Comparison of ENCODE assay signal across 17 mouse cellular contexts in genomic region chr2:22775681-22776080, GRCm38 (mm10). TPM values are rescaled to one million over a fixed set of nuclear protein-coding genes. Genes with fewer than 3 reads are reported as not detected.
A peak's percentile ranks its signal among the peaks of the same experiment; 100 is the strongest.
DNase-seq lines count a peak whose midpoint lies in the region; ATAC-seq and TF ChIP-seq lines count a peak whose summit lies in the region.
"Had no signal": no experiment of that assay in that cellular context is flagged by ENCODE, and none has a peak within 500 bp of the region (broad histone marks: within the 10 kb centered on the region; RNA-seq: fewer than 3 reads in every experiment).

No protein-coding gene starts in this region.

- no peaks in the 10 kb centered on the region for H3K27me3 ChIP-seq in lung, postnatal 0 days (replicated peaks; ENCODE audit: insufficient read depth, low read length)
- H3K27me3 ChIP-seq in liver, embryonic 11.5 days (replicated peaks; ENCODE audit: control insufficient read depth, insufficient read depth, low read length) = no peaks in the 10 kb centered on the region
- H3K27me3 ChIP-seq in hindbrain, embryonic 16.5 days (replicated peaks; ENCODE audit: control insufficient read depth, insufficient read depth, low read length) = 0 out of 2 replicates have a peak, but pooled peaks cover 2% of the 10 kb centered on the region

- no peak for TF ChIP-seq CTCF in lung, postnatal 0 days (IDR thresholded peaks at IDR 0.05)

- 45% methylated on average over 3 of the region's 3 CpGs for WGBS in lung, postnatal 0 days
- WGBS in liver, embryonic 11.5 days = 57% methylated on average over 3 of the region's 3 CpGs
- WGBS in hindbrain, embryonic 16.5 days = 73% methylated on average over 3 of the region's 3 CpGs

- H3K27ac ChIP-seq in lung, postnatal 0 days (ENCODE audit: low read length) = no peak overlapping the region
- no peak overlapping the region for H3K27ac ChIP-seq in liver, embryonic 11.5 days (ENCODE audit: low read depth, low read length)
- H3K27ac ChIP-seq in hindbrain, embryonic 16.5 days (ENCODE audit: low read depth, low read length) = no peak overlapping the region
- H3K27ac ChIP-seq: hindbrain, embryonic 13.5 days; kidney, postnatal 0 days; neural tube, embryonic 13.5 days had no signal

- no peak overlapping the region for H3K4me2 ChIP-seq in lung, postnatal 0 days (replicated peaks; ENCODE audit: low read depth, low read length)
- H3K4me2 ChIP-seq in liver, embryonic 11.5 days = peak overlapping the region; percentile 84
- no peak overlapping the region for H3K4me2 ChIP-seq in hindbrain, embryonic 16.5 days (ENCODE audit: low read length)
- H3K4me2 ChIP-seq: hindbrain, embryonic 13.5 days; neural tube, embryonic 13.5 days had no signal

- H3K9ac ChIP-seq in lung, postnatal 0 days (replicated peaks; ENCODE audit: low read depth) = no peak overlapping the region
- H3K9ac ChIP-seq in liver, embryonic 11.5 days (ENCODE audit: low read depth, low read length) = peak overlapping the region; percentile 35; the same call in 1 of the 2 replicates
- H3K9ac ChIP-seq in hindbrain, embryonic 16.5 days (ENCODE audit: low read depth, low read length) = no peak overlapping the region
- H3K9ac ChIP-seq: hindbrain, embryonic 13.5 days; neural tube, embryonic 13.5 days had no signal

- no peaks in the 10 kb centered on the region for H3K4me1 ChIP-seq in lung, postnatal 0 days (ENCODE audit: insufficient read depth, low read depth, low read length)
- H3K4me1 ChIP-seq in liver, embryonic 11.5 days (replicated peaks; ENCODE audit: control insufficient read depth, insufficient read depth, low read length) = peaks cover 10% of the 10 kb centered on the region
- peaks cover 6% of the 10 kb centered on the region for H3K4me1 ChIP-seq in hindbrain, embryonic 16.5 days (ENCODE audit: control insufficient read depth, insufficient read depth, low read depth, low read length)

- ATAC-seq in lung, postnatal 0 days = no peak
- ATAC-seq in liver, embryonic 11.5 days (replicated peaks; ENCODE audit: low FRiP score) = no peak
- no peak for ATAC-seq in hindbrain, embryonic 16.5 days
- ATAC-seq: forebrain, embryonic 16.5 days; intestine, embryonic 16.5 days had no signal

- H3K36me3 ChIP-seq in lung, postnatal 0 days (ENCODE audit: insufficient read depth, low read length) = no peaks in the 10 kb centered on the region
- no peaks in the 10 kb centered on the region for H3K36me3 ChIP-seq in liver, embryonic 11.5 days (ENCODE audit: control insufficient read depth, insufficient read depth, low read length)
- H3K36me3 ChIP-seq in hindbrain, embryonic 16.5 days (ENCODE audit: control insufficient read depth, insufficient read depth, low read length) = no peaks in the 10 kb centered on the region
- H3K36me3 ChIP-seq: hindbrain, embryonic 13.5 days; neural tube, embryonic 13.5 days had no signal

- peak; percentile 36 for DNase-seq in lung, postnatal 0 days (ENCODE audit: low spot score)
- DNase-seq in lung, postnatal 4 days = no peak
- DNase-seq in NIH3T3 (ENCODE audit: low read depth) = peak; percentile 75
- DNase-seq in liver, embryonic 11.5 days (ENCODE audit: low spot score) = no peak
- DNase-seq in frontal cortex, postnatal 36 days (ENCODE audit: low spot score in 2 of 2) = no peak
- DNase-seq in kidney, postnatal 4 days = no peak
- DNase-seq: cerebellum, adult 2 months; gastrocnemius, postnatal 36 days; lung, adult 2 months; right cerebral cortex, postnatal 4 days; thymus, adult 18-20 months had no signal

- no peaks in the 10 kb centered on the region for H3K9me3 ChIP-seq in lung, postnatal 0 days (ENCODE audit: low read length)
- no peaks in the 10 kb centered on the region for H3K9me3 ChIP-seq in liver, embryonic 11.5 days (ENCODE audit: control insufficient read depth, low read length)
- no peaks in the 10 kb centered on the region for H3K9me3 ChIP-seq in hindbrain, embryonic 16.5 days (ENCODE audit: control insufficient read depth, low read length)
- H3K9me3 ChIP-seq: hindbrain, embryonic 13.5 days; neural tube, embryonic 13.5 days had no signal

- TF ChIP-seq EP300 in lung, postnatal 0 days (IDR thresholded peaks at IDR 0.05) = no peak

- H3K4me3 ChIP-seq in lung, postnatal 0 days (ENCODE audit: low read depth, low read length) = no peak overlapping the region
- H3K4me3 ChIP-seq in liver, embryonic 11.5 days (ENCODE audit: low read depth, low read length) = peak overlapping the region; percentile 65
- H3K4me3 ChIP-seq in hindbrain, embryonic 16.5 days (ENCODE audit: low read length) = no peak overlapping the region
- H3K4me3 ChIP-seq: hindbrain, embryonic 13.5 days; neural tube, embryonic 13.5 days had no signal

RNA-seq across cellular contexts. Expression of gene Apbb1ip, which starts 1.8 kb away (rescaled TPM):
- 5.3 and 5.5 TPM in 2 replicates for polyA plus RNA-seq in lung, postnatal 0 days (2015; fragmentation: Nextera tagmentation; extraction: Ambion mirVana)
- 9.1 and 12.0 TPM in 2 replicates for polyA plus RNA-seq in liver, embryonic 11.5 days (2014; fragmentation: Nextera tagmentation; extraction: Ambion mirVana)
- 0.86 and 2.1 TPM in 2 replicates for polyA plus RNA-seq in hindbrain, embryonic 16.5 days (2015; fragmentation: Nextera tagmentation; extraction: Ambion mirVana)

Comparison
In these comparisons a context has a peak if more than half of its experiments do, and no peak if none do; other contexts are left out.
1. DNase-seq: peak in lung, postnatal 0 days (single experiment) and NIH3T3 (single experiment); none in lung, postnatal 4 days (0 of 2), liver, embryonic 11.5 days (single experiment), frontal cortex, postnatal 36 days (0 of 2) and kidney, postnatal 4 days (0 of 2).